Mouse (Mus musculus) liver, postnatal 0 days (tissue): ENCODE data around the gene Socs5.

ENCODE experiments used
- CTCF ChIP-seq: sonication (generic); IDR thresholded peaks from 2 replicates; pipeline ENCODE4 v1.5.1; 2016; ENCODE audit warnings: antibody characterized with exemption, low read depth
- EP300 ChIP-seq: IDR thresholded peaks from 2 replicates; pipeline ENCODE4 v1.6.1; 2016; ENCODE audit warnings: antibody characterized with exemption, low read depth, mild to moderate bottlenecking

DNA sequence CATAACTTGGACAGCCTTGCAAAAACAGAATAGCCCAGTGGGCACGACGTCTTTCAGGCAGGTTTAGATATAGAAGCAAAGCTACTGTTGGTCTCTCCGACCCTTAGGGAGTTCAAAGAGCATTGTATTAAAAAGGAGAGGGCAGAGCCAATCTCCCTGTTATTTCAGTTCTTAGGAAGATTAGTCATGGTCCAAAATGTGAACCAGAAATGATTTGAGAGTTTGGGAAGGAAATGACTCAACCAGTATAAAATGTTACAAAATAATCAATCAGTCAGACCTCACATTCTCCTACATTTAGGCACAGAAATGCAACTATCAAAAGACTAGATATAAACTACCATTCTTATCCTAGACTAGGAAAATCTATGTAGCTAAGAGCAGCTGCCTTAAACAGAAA lies 64.6 kb downstream of the Socs5 start:
- TF ChIP-seq CTCF (no peak), EP300 (no peak)
